Mouse (Mus musculus) testis, postnatal 14 days (tissue): ENCODE measurements around the gene Alcam.

Experiments
- DNase-seq: peaks from one replicate; pipeline ENCODE4 v3.0.0; 2021; ENCODE audit warnings: low spot score

Alcam gene

GRCm38 (mm10) chr16:52443055-52443454 lies 10.8 kb downstream of the Alcam start:
- no peak for DNase-seq

- DNase-seq = no peak
Observed at GRCm38 (mm10) chr16:52439600-52439999, 14.3 kb downstream of the Alcam start.

GRCm38 (mm10) chr16:52439007-52439406 lies 14.9 kb downstream of the Alcam start:
- DNase-seq = no peak

- no peak for DNase-seq
Observed at GRCm38 (mm10) chr16:52438216-52438904, 15.5 kb downstream of the Alcam start.

GRCm38 (mm10) chr16:52433189-52433588 lies 20.7 kb downstream of the Alcam start:
- DNase-seq = no peak

- no peak for DNase-seq
Observed at GRCm38 (mm10) chr16:52432072-52432471, 21.8 kb downstream of the Alcam start.

GRCm38 (mm10) chr16:52431590-52431989 lies 22.3 kb downstream of the Alcam start:
- DNase-seq = no peak

- no peak for DNase-seq
Observed at GRCm38 (mm10) chr16:52430073-52430472, 23.8 kb downstream of the Alcam start.

- no peak for DNase-seq
Observed at GRCm38 (mm10) chr16:52429661-52430060, 24.2 kb downstream of the Alcam start.

- DNase-seq = peak; percentile 74
Observed at GRCm38 (mm10) chr16:52428505-52428904, 25.4 kb downstream of the Alcam start.

- DNase-seq = no peak
Observed at GRCm38 (mm10) chr16:52418568-52419158, 35.2 kb downstream of the Alcam start.

- no peak for DNase-seq
Observed at GRCm38 (mm10) chr16:52417982-52418381, 35.9 kb downstream of the Alcam start.

GRCm38 (mm10) chr16:52417146-52417545 lies 36.7 kb downstream of the Alcam start:
- DNase-seq = no peak

GRCm38 (mm10) chr16:52413714-52414113 lies 40.2 kb downstream of the Alcam start:
- no peak for DNase-seq

- no peak for DNase-seq
Observed at GRCm38 (mm10) chr16:52406072-52406471, 47.8 kb downstream of the Alcam start.

GRCm38 (mm10) chr16:52405272-52405671 lies 48.6 kb downstream of the Alcam start:
- DNase-seq = no peak

GRCm38 (mm10) chr16:52399112-52399511 lies 54.8 kb downstream of the Alcam start:
- DNase-seq = no peak

- no peak for DNase-seq
Observed at GRCm38 (mm10) chr16:52386781-52387300, 67.0 kb downstream of the Alcam start.

GRCm38 (mm10) chr16:52383456-52384185 lies 70.3 kb downstream of the Alcam start:
- DNase-seq = no peak

GRCm38 (mm10) chr16:52378811-52379597 lies 74.9 kb downstream of the Alcam start:
- DNase-seq = no peak

GRCm38 (mm10) chr16:52376827-52377226 lies 77.0 kb downstream of the Alcam start:
- no peak for DNase-seq

- DNase-seq = no peak
Observed at GRCm38 (mm10) chr16:52371956-52372355, 81.9 kb downstream of the Alcam start.
